Mouse (Mus musculus) MEL (cell line): ENCODE data around the gene Cep85l.

Experiments used
- BHLHE40 ChIP-seq: IDR thresholded peaks from 2 replicates; pipeline ENCODE4 v1.6.1; 2012; ENCODE audit warnings: low read depth, mild to moderate bottlenecking, inconsistent platforms, low read length, improper control_type of control experiment, borderline replicate concordance
- CTCF ChIP-seq, 3 experiments: IDR thresholded peaks in 2 of 3; conservative IDR thresholded peaks in 1 of 3; 2 replicates each; pipeline ENCODE4 v1.5.1; 2011 to 2012; ENCODE audit warnings: low read length in 3 of 3, low read depth in 2 of 3, mild to moderate bottlenecking in 2 of 3, improper control_type of control experiment in 1 of 3, inconsistent platforms in 1 of 3, mixed read lengths in 1 of 3, moderate library complexity in 1 of 3; ENCODE audit not compliant: control insufficient read depth in 1 of 3, insufficient read depth in 1 of 3, poor library complexity in 1 of 3, severe bottlenecking in 1 of 3
- HCFC1 ChIP-seq: IDR thresholded peaks from 2 replicates; pipeline ENCODE4 v1.6.1; 2012; ENCODE audit warnings: low read depth, mild to moderate bottlenecking, inconsistent platforms, low read length, improper control_type of control experiment, moderate library complexity
- MAX ChIP-seq: IDR thresholded peaks from 2 replicates; pipeline ENCODE4 v1.6.1; 2011; ENCODE audit warnings: low read length, improper control_type of control experiment
- POLR2A ChIP-seq, 2 experiments: IDR thresholded peaks; 2 replicates each; pipeline ENCODE4 v1.6.1; 2011 to 2012; ENCODE audit warnings: low read length in 2 of 2, mild to moderate bottlenecking in 2 of 2, control low read depth in 1 of 2, improper control_type of control experiment in 1 of 2, low read depth in 1 of 2, moderate library complexity in 1 of 2; ENCODE audit not compliant: control insufficient read depth in 1 of 2, insufficient read depth in 1 of 2, poor library complexity in 1 of 2
- TAL1 ChIP-seq: IDR thresholded peaks from 2 replicates; pipeline ENCODE4 v1.6.1; 2012; ENCODE audit warnings: mild to moderate bottlenecking, inconsistent platforms, low read length, moderate library complexity, mixed read lengths
- ZC3H11A ChIP-seq: IDR thresholded peaks from 2 replicates; pipeline ENCODE4 v1.6.1; 2012; ENCODE audit warnings: low read depth, mild to moderate bottlenecking, inconsistent platforms, low read length, improper control_type of control experiment
- ZMIZ1 ChIP-seq: IDR thresholded peaks from 2 replicates; pipeline ENCODE4 v1.6.1; 2012; ENCODE audit warnings: low read depth, mild to moderate bottlenecking, inconsistent platforms, low read length, improper control_type of control experiment, moderate library complexity

- TF ChIP-seq POLR2A (IDR thresholded peaks at IDR 0.05; ENCODE audit: control insufficient read depth in 1 of 2, insufficient read depth in 1 of 2, low read depth in 1 of 2, low read length in 2 of 2, poor library complexity in 1 of 2) (no peak), CTCF (IDR thresholded peaks at IDR 0.05 in 2 of 3, conservative IDR thresholded peaks at IDR 0.05 in 1 of 3; ENCODE audit: control insufficient read depth in 1 of 3, insufficient read depth in 1 of 3, low read depth in 2 of 3, low read length in 3 of 3, poor library complexity in 1 of 3, severe bottlenecking in 1 of 3) (no peak), HCFC1 (no peak), ZC3H11A (no peak), BHLHE40 (no peak), MAX (no peak), TAL1 (no peak), ZMIZ1 (no peak)
These were observed 2.7 kb downstream of the Cep85l start for GRCm38 (mm10) chr10:53377096-53377495.
